Mouse (Mus musculus): ENCODE results near the gene Rab25. TPM values are rescaled to one million over a fixed set of nuclear protein-coding genes. Genes with fewer than 3 reads are reported as not detected.
A peak's percentile ranks its signal among the peaks of the same experiment; 100 is the strongest.

Gene Rab25
- polyA plus RNA-seq, 1 experiment: 0.07 TPM

DNA sequence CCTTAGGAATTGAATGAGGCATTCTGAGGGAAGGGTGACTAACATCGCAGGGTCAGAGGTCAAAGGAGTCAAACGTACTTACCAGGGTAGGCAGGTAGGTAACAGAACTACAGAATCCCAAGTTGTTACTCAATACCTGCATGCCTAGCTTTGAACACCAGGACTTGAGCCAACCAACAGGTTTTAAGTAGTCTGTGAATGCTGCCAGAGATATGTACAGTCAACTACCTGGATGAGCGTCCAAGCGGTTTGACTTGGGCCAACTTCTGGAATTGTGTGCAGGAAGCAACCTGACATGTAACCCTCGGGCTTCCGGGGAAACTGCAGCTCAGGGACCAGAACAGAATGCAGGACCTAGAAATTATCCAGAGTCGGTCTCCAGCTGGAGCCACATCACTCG lies 25.1 kb downstream of the Rab25 start:
- peaks cover 13% of the 10 kb centered on the region for H3K79me2 ChIP-seq (ENCODE audit: control insufficient read depth, insufficient read depth)
- no peak for TF ChIP-seq CEBPB (IDR thresholded peaks at IDR 0.05; ENCODE audit: low read depth)
- no peak for TF ChIP-seq MYOG (IDR thresholded peaks at IDR 0.05; ENCODE audit: control insufficient read depth, extremely low read depth, insufficient read length)
- no peak for TF ChIP-seq CTCF (IDR thresholded peaks at IDR 0.05; ENCODE audit: control insufficient read depth, insufficient read depth, insufficient read length)
- no peak for TF ChIP-seq USF1 (IDR thresholded peaks at IDR 0.05; ENCODE audit: low read depth)
- TF ChIP-seq MYOD1 (IDR thresholded peaks at IDR 0.05; ENCODE audit: control insufficient read depth, insufficient read length, low read depth): no peak
- no peak for TF ChIP-seq FOSL1 (IDR thresholded peaks at IDR 0.05; ENCODE audit: insufficient read depth, low read length, poor library complexity, severe bottlenecking)
- TF ChIP-seq MAX (IDR thresholded peaks at IDR 0.05): no peak

DNA sequence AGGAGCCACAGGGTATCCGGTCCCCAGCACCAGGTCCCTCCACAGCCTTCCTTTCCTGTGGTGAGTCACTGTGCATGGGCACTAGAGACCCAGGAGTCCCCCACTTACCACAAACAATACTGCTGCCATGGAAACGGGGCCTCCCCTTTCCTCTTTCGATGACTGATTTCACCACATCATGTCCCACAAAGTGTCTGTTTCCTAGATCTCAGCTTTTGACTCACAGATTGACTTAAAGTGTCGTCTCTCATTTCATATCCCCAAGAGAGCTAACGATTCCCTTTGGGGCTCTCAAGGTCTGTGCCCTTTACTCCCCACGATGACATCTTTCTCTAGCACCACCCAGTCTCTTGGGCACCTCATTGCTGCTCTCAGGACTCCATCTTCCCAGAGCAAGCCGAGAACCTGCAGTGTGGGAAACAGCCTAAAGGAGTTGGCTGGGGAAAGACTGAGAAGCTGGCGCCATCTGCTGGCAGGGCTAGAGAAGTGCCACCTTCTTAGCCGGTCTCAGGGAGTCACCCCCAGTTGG lies 26.2 kb downstream of the Rab25 start:
- Histone ChIP-seq H3ac (ENCODE audit: control insufficient read depth, insufficient read length, low read depth) (no peak overlapping the region), H3K79me3 (ENCODE audit: low read depth) (peaks cover 2% of the 10 kb centered on the region)
- TF ChIP-seq CTCF (IDR thresholded peaks at IDR 0.05; ENCODE audit: control insufficient read depth, insufficient read depth, insufficient read length) (peak; percentile 94), MAX (IDR thresholded peaks at IDR 0.05) (peak; percentile 60), CEBPB (IDR thresholded peaks at IDR 0.05; ENCODE audit: low read depth) (peak; percentile 45), FOSL1 (IDR thresholded peaks at IDR 0.05; ENCODE audit: insufficient read depth, low read length, poor library complexity, severe bottlenecking) (peak; percentile 64), MYOD1 (IDR thresholded peaks at IDR 0.05; ENCODE audit: control insufficient read depth, insufficient read length, low read depth) (peak; percentile 19), USF1 (IDR thresholded peaks at IDR 0.05; ENCODE audit: low read depth) (no peak), MYOG (IDR thresholded peaks at IDR 0.05; ENCODE audit: control insufficient read depth, extremely low read depth, insufficient read length) (no peak)

More for the DNA sequence above, 25.1 kb downstream of the Rab25 start:
- H3K79me3 ChIP-seq (ENCODE audit: low read depth): peaks cover 2% of the 10 kb centered on the region
- H3K36me3 ChIP-seq (ENCODE audit: control insufficient read depth, insufficient read depth): peaks cover 6% of the 10 kb centered on the region
- H3ac ChIP-seq (ENCODE audit: control insufficient read depth, insufficient read length, low read depth): no peak overlapping the region
- no peaks in the 10 kb centered on the region for H3K27me3 ChIP-seq (ENCODE audit: control insufficient read depth, insufficient read depth, insufficient read length)
- no peak overlapping the region for H3K4me3 ChIP-seq (ENCODE audit: insufficient read depth, poor library complexity, severe bottlenecking)

DNA sequence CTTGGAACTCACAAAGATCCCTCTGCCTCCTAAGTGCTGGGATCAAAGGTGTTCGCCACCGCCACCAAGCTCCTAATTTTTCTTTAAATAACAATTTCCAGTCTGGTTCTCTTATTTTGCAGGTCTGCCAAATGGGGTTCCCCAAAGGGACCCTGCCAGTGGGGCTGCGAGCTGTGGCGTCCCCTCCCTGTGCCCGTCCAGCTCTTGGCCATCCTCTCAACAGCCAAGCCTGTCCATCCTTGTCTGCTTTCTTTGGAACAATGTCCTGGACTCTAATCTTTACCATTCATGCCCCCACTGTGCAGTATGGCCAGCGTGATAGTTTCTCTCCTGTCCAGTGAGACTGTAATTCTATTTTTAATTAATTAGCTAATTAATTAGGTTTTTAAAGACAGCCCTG lies 26.9 kb downstream of the Rab25 start:
- H3ac ChIP-seq (ENCODE audit: control insufficient read depth, insufficient read length, low read depth): no peak overlapping the region
- TF ChIP-seq CTCF (IDR thresholded peaks at IDR 0.05; ENCODE audit: control insufficient read depth, insufficient read depth, insufficient read length) (no peak), FOSL1 (IDR thresholded peaks at IDR 0.05; ENCODE audit: insufficient read depth, low read length, poor library complexity, severe bottlenecking) (no peak), MYOD1 (IDR thresholded peaks at IDR 0.05; ENCODE audit: control insufficient read depth, insufficient read length, low read depth) (no peak), MYOG (IDR thresholded peaks at IDR 0.05; ENCODE audit: control insufficient read depth, extremely low read depth, insufficient read length) (no peak), CEBPB (IDR thresholded peaks at IDR 0.05; ENCODE audit: low read depth) (no peak), USF1 (IDR thresholded peaks at IDR 0.05; ENCODE audit: low read depth) (no peak), MAX (IDR thresholded peaks at IDR 0.05) (no peak)
- no peak overlapping the region for H3K4me3 ChIP-seq (ENCODE audit: insufficient read depth, poor library complexity, severe bottlenecking)
- H3K79me3 ChIP-seq (ENCODE audit: low read depth): peaks cover 2% of the 10 kb centered on the region
- H3K36me3 ChIP-seq (ENCODE audit: control insufficient read depth, insufficient read depth): peaks cover 6% of the 10 kb centered on the region
- H3K27me3 ChIP-seq (ENCODE audit: control insufficient read depth, insufficient read depth, insufficient read length): no peaks in the 10 kb centered on the region
- H3K79me2 ChIP-seq (ENCODE audit: control insufficient read depth, insufficient read depth): peaks cover 11% of the 10 kb centered on the region

More for the DNA sequence above, 26.2 kb downstream of the Rab25 start:
- no peak overlapping the region for H3K4me3 ChIP-seq (ENCODE audit: insufficient read depth, poor library complexity, severe bottlenecking)
- H3K79me2 ChIP-seq (ENCODE audit: control insufficient read depth, insufficient read depth): peaks cover 11% of the 10 kb centered on the region
- H3K27me3 ChIP-seq (ENCODE audit: control insufficient read depth, insufficient read depth, insufficient read length): no peaks in the 10 kb centered on the region
- H3K36me3 ChIP-seq (ENCODE audit: control insufficient read depth, insufficient read depth): peaks cover 6% of the 10 kb centered on the region

DNA sequence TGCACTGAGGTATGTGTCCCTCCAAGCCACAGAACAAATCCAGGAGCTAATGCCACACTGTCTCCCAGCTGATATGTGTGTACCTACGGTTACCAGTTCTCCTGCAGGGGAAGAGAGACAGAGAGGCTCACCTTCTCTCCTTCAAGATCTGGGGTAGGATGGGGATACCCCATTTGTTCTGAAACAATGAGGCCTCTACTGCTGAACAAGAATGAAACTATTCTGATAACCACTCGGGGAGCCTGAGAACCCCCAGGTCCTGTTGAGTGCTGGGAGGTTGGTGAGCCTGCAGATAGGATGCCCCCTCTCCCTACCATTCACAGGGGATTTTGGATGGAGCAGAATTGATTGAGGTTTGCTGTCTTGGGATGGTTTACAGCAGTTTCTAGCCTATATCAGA lies 28.0 kb downstream of the Rab25 start:
- Histone ChIP-seq H3K36me3 (ENCODE audit: control insufficient read depth, insufficient read depth) (peaks cover 6% of the 10 kb centered on the region), H3K79me3 (ENCODE audit: low read depth) (no peaks in the 10 kb centered on the region), H3K4me3 (ENCODE audit: insufficient read depth, poor library complexity, severe bottlenecking) (no peak overlapping the region), H3K79me2 (ENCODE audit: control insufficient read depth, insufficient read depth) (peaks cover 2% of the 10 kb centered on the region), H3ac (ENCODE audit: control insufficient read depth, insufficient read length, low read depth) (no peak overlapping the region), H3K27me3 (ENCODE audit: control insufficient read depth, insufficient read depth, insufficient read length) (no peaks in the 10 kb centered on the region)
- TF ChIP-seq MAX (IDR thresholded peaks at IDR 0.05): no peak

DNA sequence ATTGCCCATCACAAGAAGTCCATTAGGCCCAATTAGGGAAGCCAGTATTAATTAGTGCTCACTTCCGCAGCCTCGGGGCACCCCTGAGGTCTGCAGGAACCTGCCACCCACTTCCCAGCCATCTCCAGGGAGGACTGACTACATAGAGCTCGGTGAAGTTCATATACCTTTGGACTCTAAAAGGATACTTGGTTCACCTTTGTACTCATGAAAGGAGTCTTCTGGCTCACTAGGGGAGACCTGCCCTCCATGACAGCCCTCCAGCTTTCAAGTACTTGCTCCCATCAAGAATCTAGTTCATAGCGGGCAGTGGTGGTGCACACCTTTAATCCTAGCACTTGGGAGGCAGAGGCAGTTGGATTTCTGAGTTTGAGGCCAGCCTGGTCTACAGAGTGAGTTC lies 29.7 kb downstream of the Rab25 start:
- TF ChIP-seq MAX (IDR thresholded peaks at IDR 0.05) (no peak), FOSL1 (IDR thresholded peaks at IDR 0.05; ENCODE audit: insufficient read depth, low read length, poor library complexity, severe bottlenecking) (no peak), MYOD1 (IDR thresholded peaks at IDR 0.05; ENCODE audit: control insufficient read depth, insufficient read length, low read depth) (no peak), MYOG (IDR thresholded peaks at IDR 0.05; ENCODE audit: control insufficient read depth, extremely low read depth, insufficient read length) (no peak), CTCF (IDR thresholded peaks at IDR 0.05; ENCODE audit: control insufficient read depth, insufficient read depth, insufficient read length) (no peak), CEBPB (IDR thresholded peaks at IDR 0.05; ENCODE audit: low read depth) (no peak), USF1 (IDR thresholded peaks at IDR 0.05; ENCODE audit: low read depth) (no peak)
- Histone ChIP-seq H3ac (ENCODE audit: control insufficient read depth, insufficient read length, low read depth) (no peak overlapping the region), H3K4me3 (ENCODE audit: insufficient read depth, poor library complexity, severe bottlenecking) (no peak overlapping the region), H3K79me3 (ENCODE audit: low read depth) (no peaks in the 10 kb centered on the region), H3K79me2 (ENCODE audit: control insufficient read depth, insufficient read depth) (no peaks in the 10 kb centered on the region), H3K27me3 (ENCODE audit: control insufficient read depth, insufficient read depth, insufficient read length) (no peaks in the 10 kb centered on the region), H3K36me3 (ENCODE audit: control insufficient read depth, insufficient read depth) (no peaks in the 10 kb centered on the region)

DNA sequence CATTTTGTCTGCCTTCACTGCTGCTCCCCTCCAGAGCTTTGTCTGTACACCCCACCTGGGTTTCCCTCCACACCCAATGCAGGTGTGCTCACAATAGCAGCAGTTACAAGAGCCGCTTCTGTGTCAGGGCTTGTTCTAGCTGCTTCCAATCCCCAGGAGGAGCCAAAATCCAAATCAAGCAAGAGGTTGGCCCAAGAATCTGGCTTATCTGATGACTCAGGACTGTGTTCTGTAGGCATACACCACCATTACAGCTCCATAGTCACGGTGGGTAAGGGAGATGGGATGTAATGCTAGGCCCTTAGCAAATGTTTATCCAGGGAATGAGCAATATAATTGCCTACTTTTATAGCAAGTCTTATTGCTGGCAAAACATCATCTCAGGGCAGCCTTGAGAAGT lies 31.7 kb downstream of the Rab25 start:
- Histone ChIP-seq H3K79me3 (ENCODE audit: low read depth) (no peaks in the 10 kb centered on the region), H3ac (ENCODE audit: control insufficient read depth, insufficient read length, low read depth) (no peak overlapping the region), H3K4me3 (ENCODE audit: insufficient read depth, poor library complexity, severe bottlenecking) (no peak overlapping the region), H3K36me3 (ENCODE audit: control insufficient read depth, insufficient read depth) (no peaks in the 10 kb centered on the region), H3K27me3 (ENCODE audit: control insufficient read depth, insufficient read depth, insufficient read length) (no peaks in the 10 kb centered on the region), H3K79me2 (ENCODE audit: control insufficient read depth, insufficient read depth) (peaks cover 4% of the 10 kb centered on the region)
- no peak for TF ChIP-seq USF1 (IDR thresholded peaks at IDR 0.05; ENCODE audit: low read depth)
- TF ChIP-seq MYOD1 (IDR thresholded peaks at IDR 0.05; ENCODE audit: control insufficient read depth, insufficient read length, low read depth): no peak
- TF ChIP-seq CEBPB (IDR thresholded peaks at IDR 0.05; ENCODE audit: low read depth): no peak
- no peak for TF ChIP-seq FOSL1 (IDR thresholded peaks at IDR 0.05; ENCODE audit: insufficient read depth, low read length, poor library complexity, severe bottlenecking)
- no peak for TF ChIP-seq MYOG (IDR thresholded peaks at IDR 0.05; ENCODE audit: control insufficient read depth, extremely low read depth, insufficient read length)
- no peak for TF ChIP-seq CTCF (IDR thresholded peaks at IDR 0.05; ENCODE audit: control insufficient read depth, insufficient read depth, insufficient read length)
- TF ChIP-seq MAX (IDR thresholded peaks at IDR 0.05): no peak

Data from C2C12 (cell line).